Mouse (Mus musculus) CH12.LX (cell line): ENCODE data around the gene Exosc7.

Source experiments
- CHD2 ChIP-seq: IDR thresholded peaks from 2 replicates; pipeline ENCODE4 v1.6.1; 2011; ENCODE audit warnings: low read length, improper control_type of control experiment
- CTCF ChIP-seq, 2 experiments: IDR thresholded peaks in 1 of 2; conservative IDR thresholded peaks in 1 of 2; 2 replicates each; pipeline ENCODE4 v1.5.1; 2011 to 2012; ENCODE audit warnings: low read depth in 2 of 2, low read length in 2 of 2, improper control_type of control experiment in 1 of 2, inconsistent platforms in 1 of 2, mild to moderate bottlenecking in 1 of 2, moderate library complexity in 1 of 2
- EP300 ChIP-seq: IDR thresholded peaks from 2 replicates; pipeline ENCODE4 v1.6.1; 2011; ENCODE audit warnings: low read length, improper control_type of control experiment
- HCFC1 ChIP-seq: IDR thresholded peaks from 2 replicates; pipeline ENCODE4 v1.6.1; 2012; ENCODE audit warnings: low read depth, mild to moderate bottlenecking, inconsistent platforms, low read length, improper control_type of control experiment
- JUN ChIP-seq: IDR thresholded peaks from 2 replicates; pipeline ENCODE4 v1.6.1; 2011; ENCODE audit warnings: low read depth, mild to moderate bottlenecking, low read length, improper control_type of control experiment, moderate library complexity; ENCODE audit not compliant: insufficient read depth
- JUND ChIP-seq: conservative IDR thresholded peaks from 2 replicates; pipeline ENCODE4 v1.6.1; 2011; ENCODE audit warnings: low read depth, low read length, improper control_type of control experiment
- MXI1 ChIP-seq: IDR thresholded peaks from 2 replicates; pipeline ENCODE4 v1.6.1; 2011; ENCODE audit warnings: mild to moderate bottlenecking, low read depth, low read length, improper control_type of control experiment
- MYC ChIP-seq: IDR thresholded peaks from 2 replicates; pipeline ENCODE4 v1.6.1; 2011; ENCODE audit warnings: low read depth, mild to moderate bottlenecking, improper control_type of control experiment, low read length
- NELFE ChIP-seq: IDR thresholded peaks from 2 replicates; pipeline ENCODE4 v1.6.1; 2011; ENCODE audit warnings: low read depth, low read length, improper control_type of control experiment
- PAX5 ChIP-seq: IDR thresholded peaks from 2 replicates; pipeline ENCODE4 v1.6.1; 2012; ENCODE audit warnings: low read length, inconsistent platforms, mixed read lengths
- POLR2A ChIP-seq: IDR thresholded peaks from 2 replicates; pipeline ENCODE4 v1.6.1; 2011; ENCODE audit warnings: low read depth, mild to moderate bottlenecking, improper control_type of control experiment, low read length
- SMC3 ChIP-seq: IDR thresholded peaks from 2 replicates; pipeline ENCODE4 v1.6.1; 2011; ENCODE audit warnings: low read depth, low read length, improper control_type of control experiment
- USF1 ChIP-seq: IDR thresholded peaks from 2 replicates; pipeline ENCODE4 v1.6.1; 2014; ENCODE audit warnings: low read depth, mild to moderate bottlenecking, inconsistent platforms, low read length, improper control_type of control experiment
- ZNF384 ChIP-seq: IDR thresholded peaks from 2 replicates; pipeline ENCODE4 v1.6.1; 2012; ENCODE audit warnings: low read depth, low read length, improper control_type of control experiment, inconsistent platforms

GRCm38 (mm10) chr9:123111751-123112221, 1.2 kb upstream of the Exosc7 start:
- TF ChIP-seq CTCF (conservative IDR thresholded peaks at IDR 0.05 in 1 of 2, IDR thresholded peaks at IDR 0.05 in 1 of 2; ENCODE audit: low read depth in 2 of 2, low read length in 2 of 2) = peak in 1 of 2 experiments; percentile 16; a peak in 2 of 4 replicates
- no peak for TF ChIP-seq HCFC1
- no peak for TF ChIP-seq MYC
- no peak for TF ChIP-seq NELFE
- no peak for TF ChIP-seq ZNF384
- no peak for TF ChIP-seq POLR2A
- TF ChIP-seq JUND = no peak
- TF ChIP-seq PAX5 = no peak
- TF ChIP-seq USF1 = no peak
- TF ChIP-seq MXI1 = no peak
- TF ChIP-seq EP300 = no peak
- no peak for TF ChIP-seq SMC3
- no peak for TF ChIP-seq CHD2
- TF ChIP-seq JUN = no peak
